Mouse (Mus musculus): ENCODE measurements around the gene Vmn1r201.

Gene Vmn1r201

DNA sequence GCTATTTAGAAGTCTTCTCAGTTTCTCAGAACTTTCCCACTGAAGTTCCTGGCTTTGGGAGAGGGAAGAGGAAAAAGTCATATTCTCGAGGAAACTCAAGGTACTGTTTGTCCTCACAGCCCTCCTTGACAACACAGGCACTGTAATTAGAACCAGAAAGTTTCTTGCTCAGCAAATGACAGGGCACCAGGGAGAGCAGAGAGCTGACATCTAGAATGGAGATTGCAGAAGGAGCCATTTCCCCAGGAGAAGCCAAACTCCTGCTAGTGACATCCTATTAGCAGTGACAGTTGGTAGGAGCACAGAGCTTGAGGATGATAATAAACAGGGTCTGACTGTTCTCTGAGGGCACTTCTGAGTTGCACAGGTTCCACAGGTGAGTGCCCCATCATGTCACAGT, at the start of gene Vmn1r201:
TSS of gene Vmn1r201 (plus strand) at position 301 of the 400 bp plus-strand sequence.
- no peak for DNase-seq (ENCODE audit: low read depth)

DNA sequence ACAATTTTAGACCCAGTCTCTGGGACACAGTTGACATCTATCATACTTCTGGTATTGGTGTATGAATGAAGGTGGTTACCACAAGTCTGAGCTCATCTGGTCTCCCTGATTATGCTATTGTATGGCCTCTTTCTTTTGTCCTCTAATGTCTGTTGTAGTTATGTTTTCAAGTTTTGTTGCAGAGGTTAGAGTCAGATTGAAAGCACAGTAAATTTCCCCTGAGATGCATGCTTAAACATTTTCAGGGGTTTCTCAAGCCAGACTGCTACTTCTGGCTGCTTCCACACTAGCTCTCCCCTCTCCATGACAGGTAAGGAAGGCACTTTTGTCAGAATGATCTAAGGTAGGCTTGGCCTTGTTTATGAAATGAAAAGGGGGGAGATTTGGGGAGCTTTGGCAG, 16.6 kb upstream of the Vmn1r201 start:
- no peak for DNase-seq (ENCODE audit: low read depth)

GRCm38 (mm10) chr13:22502431-22502830, 30.7 kb downstream of the Vmn1r201 start:
- no peak for DNase-seq (ENCODE audit: low read depth)

- DNase-seq (ENCODE audit: low read depth): no peak
Measured at GRCm38 (mm10) chr13:22505281-22505680, 33.6 kb downstream of the Vmn1r201 start, which contains the start of gene Vmn1r202. Gene Vmn1r202, minus strand, starts transcription at chr13:22505381.

DNA sequence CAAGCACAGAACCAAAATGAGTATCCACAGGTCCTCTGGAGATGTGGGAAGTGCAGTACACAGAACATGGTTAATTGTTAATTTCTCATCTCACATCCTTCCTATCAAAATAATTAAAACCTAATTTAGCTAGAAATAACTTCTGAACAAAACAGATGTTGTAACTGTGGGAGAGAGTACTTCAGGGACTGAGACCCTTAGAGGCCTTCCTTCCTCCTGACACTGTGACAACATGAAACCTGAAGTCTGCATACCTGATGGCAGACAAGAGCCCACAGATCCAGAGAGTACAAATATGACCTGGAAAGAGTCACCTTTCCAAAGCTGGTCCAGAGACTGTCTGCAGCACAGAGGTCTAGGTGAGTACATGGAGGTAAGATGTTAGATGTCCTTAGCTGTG, 46.1 kb downstream of the Vmn1r201 start, which contains the start of gene Vmn1r203:
TSS of gene Vmn1r203 (plus strand) at position 301 of the 400 bp plus-strand sequence.
- no peak for DNase-seq (ENCODE audit: low read depth)
